Mouse (Mus musculus): Measurements from ENCODE around the gene Fhad1. TPM values are rescaled to one million over a fixed set of nuclear protein-coding genes. Genes with fewer than 3 reads are reported as not detected.

Fhad1 gene
- total RNA-seq, 2 experiments from 2014 or later, result not detected

GRCm38 (mm10) chr4:141988178-141988577, 26.7 kb downstream of the Fhad1 start:
- ATAC-seq (replicated peaks; ENCODE audit: poor library complexity, severe bottlenecking), result peak; percentile 45

- no peak for ATAC-seq (replicated peaks; ENCODE audit: poor library complexity, severe bottlenecking)
Measured at GRCm38 (mm10) chr4:141983689-141984088, 31.2 kb downstream of the Fhad1 start.

DNA sequence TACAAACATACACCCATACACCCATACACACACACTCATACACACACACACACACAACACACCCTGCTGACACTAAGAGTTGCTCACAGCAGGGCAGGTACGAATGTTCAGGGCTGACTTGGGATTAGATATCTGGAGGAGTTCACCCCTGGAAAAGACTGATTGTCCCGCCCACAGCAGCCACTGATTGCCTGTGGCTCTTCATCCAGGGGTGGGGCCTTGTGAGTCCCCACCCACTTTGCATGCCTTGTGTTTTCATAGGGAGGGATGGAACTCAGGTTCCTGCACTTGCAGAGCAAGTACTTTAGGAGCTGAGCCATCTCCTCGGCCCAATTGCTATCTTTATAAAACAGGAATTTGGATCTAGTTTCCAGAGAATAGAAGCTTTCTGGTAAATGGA, 33.4 kb downstream of the Fhad1 start:
- no peak for ATAC-seq (replicated peaks; ENCODE audit: poor library complexity, severe bottlenecking)

DNA sequence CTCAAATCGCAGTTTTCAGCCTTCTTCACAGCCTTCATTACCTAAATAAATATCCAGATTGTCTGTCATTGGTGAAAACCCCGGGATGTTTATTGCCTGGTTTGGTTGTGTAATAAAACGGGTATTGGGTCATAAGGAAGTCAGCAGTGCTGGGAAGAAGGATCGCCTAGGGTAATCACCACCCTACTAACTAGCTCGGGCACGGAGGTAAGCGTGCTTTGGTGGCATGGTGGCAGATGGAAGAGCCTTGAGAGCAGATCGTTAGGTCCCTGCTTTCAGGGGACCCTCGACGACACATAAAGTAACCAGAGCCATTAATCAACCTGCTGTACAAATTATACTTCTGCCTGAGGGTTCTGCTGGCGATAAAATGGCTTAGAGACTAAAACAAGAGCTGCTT, 36.3 kb downstream of the Fhad1 start:
- peak; percentile 71 for ATAC-seq (replicated peaks; ENCODE audit: poor library complexity, severe bottlenecking)

DNA sequence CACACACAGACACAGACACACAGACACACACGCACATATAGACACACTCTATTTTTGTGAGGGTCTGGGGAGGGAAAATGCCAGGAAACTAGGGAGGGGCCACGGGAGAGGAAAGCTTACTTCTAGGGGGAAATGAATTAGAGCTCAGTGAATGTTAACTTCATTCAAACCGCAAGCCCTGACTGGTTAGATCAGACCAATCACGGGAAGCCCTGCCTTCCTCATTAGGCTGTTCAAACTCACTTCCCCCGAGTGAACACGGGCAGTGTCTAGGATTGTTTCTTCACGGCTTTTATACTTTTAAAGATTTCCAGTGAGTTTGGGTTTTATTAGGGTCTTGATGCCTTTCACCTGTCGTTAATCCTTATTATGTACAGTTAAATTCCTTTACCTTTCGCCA, 37.5 kb downstream of the Fhad1 start:
- peak; percentile 84 for ATAC-seq (replicated peaks; ENCODE audit: poor library complexity, severe bottlenecking)

DNA sequence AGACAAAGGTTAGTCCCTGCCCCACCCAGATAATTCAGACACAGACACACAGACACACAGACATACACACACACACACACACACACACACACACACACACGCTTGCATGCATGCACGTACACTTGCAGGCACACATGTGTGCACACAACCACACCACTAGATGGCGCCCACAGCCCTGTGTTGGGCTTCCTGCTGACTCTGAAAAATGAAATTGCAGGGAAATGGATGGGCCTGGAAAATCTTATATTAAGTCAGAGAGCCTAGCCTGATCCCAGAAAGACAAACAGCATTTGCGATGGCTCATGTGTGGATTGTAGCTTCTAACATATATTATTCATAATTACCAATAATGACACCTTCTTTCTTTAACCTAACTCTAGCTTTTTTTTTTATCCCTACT, 38.7 kb downstream of the Fhad1 start:
- peak; percentile 59 for ATAC-seq (replicated peaks; ENCODE audit: poor library complexity, severe bottlenecking)

GRCm38 (mm10) chr4:141964575-141964974, 50.3 kb downstream of the Fhad1 start:
- ATAC-seq (replicated peaks; ENCODE audit: poor library complexity, severe bottlenecking), result no peak

GRCm38 (mm10) chr4:141963907-141964306, 51.0 kb downstream of the Fhad1 start:
- no peak for ATAC-seq (replicated peaks; ENCODE audit: poor library complexity, severe bottlenecking)

DNA sequence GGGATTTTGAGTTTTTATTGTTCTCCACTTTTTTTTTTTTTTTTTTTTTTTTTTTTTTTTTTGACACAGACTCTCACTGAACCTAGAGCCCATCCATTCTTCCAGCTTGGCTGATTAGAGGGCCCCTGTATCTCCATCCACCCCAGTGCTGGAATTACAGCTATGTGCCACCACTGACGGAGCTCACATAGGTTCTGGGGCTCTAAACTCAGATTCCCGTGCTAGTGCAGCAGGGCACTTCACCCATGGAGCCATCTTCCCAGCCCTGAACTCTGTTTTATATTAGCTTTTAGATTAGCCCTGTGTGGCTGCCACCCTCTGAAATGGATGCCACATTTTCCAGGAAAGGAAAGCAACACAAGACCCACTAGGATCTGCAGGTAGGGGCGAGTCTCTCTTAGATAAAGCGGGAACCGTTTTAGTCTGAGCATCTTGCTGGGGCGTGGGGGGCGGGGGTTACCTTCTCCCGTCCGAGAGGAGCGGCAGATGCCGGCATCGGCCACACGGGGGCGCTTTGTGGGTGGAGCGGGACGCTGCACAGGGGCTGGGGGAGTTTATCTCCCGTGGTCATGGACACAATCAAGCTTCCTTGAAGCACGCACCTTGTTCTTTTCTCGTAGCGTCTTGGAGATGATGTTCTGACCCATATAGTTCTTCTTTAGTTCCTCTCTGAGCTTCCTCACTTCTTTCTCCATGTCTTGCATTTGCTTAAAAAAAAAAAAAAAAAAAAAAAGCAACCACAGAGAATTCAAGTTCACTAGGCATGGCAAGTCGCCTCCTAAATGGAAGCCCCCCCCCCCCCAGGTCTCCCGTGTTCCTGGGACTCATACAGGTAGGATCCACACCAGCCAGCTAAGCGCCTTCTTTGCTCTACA, 51.8 kb downstream of the Fhad1 start:
- peak; percentile 39 for ATAC-seq (replicated peaks; ENCODE audit: poor library complexity, severe bottlenecking)

DNA sequence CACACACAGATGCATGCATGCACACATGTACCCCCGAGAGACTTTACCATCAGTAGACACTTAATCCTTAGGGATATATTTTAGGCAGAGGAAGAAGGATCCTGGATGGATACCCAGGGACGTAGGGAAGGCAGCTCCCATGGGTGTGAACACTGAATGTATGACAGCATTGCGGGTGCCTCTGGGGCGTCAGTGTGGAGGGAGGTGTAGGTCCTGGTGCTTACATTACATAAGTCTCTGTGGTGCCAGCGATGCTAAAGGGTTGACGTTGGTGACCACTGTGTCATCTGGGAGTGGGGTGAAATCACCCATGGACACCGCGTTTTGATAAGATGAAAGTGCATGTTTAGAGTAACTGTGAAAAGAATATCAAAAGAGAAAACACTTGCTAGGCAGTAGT, 54.8 kb downstream of the Fhad1 start:
- peak; percentile 54 for ATAC-seq (replicated peaks; ENCODE audit: poor library complexity, severe bottlenecking)

DNA sequence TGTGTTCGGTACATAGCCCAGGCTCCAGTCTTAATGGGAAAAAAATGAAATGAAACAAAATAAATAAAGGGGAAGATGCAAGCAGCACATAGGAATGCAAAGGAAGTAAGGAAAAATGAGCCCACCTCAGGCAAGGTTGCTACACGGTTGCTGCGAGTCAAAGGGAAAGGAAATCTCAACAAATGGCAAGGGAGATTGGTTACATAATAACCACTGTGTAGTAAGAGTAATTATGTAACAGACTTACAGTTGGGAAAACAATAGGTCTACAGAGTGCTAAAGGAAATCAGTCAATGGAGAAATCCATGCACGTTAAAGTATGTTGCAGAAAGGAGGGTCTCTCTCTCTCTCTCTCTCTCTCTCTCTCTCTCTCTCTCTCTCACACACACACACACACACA, 55.3 kb downstream of the Fhad1 start:
- ATAC-seq (replicated peaks; ENCODE audit: poor library complexity, severe bottlenecking), result peak; percentile 70

- ATAC-seq (replicated peaks; ENCODE audit: poor library complexity, severe bottlenecking), result peak; percentile 26
Measured at GRCm38 (mm10) chr4:141958614-141959375, 56.1 kb downstream of the Fhad1 start.

- ATAC-seq (replicated peaks; ENCODE audit: poor library complexity, severe bottlenecking), result peak; percentile 45
Measured at GRCm38 (mm10) chr4:141958188-141958587, 56.7 kb downstream of the Fhad1 start.

- ATAC-seq (replicated peaks; ENCODE audit: poor library complexity, severe bottlenecking), result peak; percentile 13
Measured at GRCm38 (mm10) chr4:141957740-141958139, 57.1 kb downstream of the Fhad1 start.

DNA sequence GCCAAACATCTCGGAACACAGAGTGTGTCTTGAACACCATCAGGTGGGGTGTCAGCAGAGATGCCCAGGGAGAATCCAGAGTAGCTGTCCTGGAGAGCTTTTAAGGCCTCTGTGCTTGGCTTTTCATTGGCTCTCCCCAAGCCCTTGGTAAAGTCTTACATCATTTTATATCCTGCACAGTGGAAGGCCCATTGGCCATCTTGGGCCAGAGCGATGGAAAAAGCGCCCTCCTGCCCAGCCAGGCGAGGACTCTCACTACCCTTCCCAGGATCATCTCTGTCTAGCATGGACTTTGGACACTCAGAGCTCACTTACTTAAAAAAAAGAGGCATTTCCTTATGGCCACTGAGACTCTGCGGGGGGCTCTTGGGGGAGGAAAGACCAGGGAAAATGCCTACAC, 58.0 kb downstream of the Fhad1 start:
- ATAC-seq (replicated peaks; ENCODE audit: poor library complexity, severe bottlenecking), result no peak

DNA sequence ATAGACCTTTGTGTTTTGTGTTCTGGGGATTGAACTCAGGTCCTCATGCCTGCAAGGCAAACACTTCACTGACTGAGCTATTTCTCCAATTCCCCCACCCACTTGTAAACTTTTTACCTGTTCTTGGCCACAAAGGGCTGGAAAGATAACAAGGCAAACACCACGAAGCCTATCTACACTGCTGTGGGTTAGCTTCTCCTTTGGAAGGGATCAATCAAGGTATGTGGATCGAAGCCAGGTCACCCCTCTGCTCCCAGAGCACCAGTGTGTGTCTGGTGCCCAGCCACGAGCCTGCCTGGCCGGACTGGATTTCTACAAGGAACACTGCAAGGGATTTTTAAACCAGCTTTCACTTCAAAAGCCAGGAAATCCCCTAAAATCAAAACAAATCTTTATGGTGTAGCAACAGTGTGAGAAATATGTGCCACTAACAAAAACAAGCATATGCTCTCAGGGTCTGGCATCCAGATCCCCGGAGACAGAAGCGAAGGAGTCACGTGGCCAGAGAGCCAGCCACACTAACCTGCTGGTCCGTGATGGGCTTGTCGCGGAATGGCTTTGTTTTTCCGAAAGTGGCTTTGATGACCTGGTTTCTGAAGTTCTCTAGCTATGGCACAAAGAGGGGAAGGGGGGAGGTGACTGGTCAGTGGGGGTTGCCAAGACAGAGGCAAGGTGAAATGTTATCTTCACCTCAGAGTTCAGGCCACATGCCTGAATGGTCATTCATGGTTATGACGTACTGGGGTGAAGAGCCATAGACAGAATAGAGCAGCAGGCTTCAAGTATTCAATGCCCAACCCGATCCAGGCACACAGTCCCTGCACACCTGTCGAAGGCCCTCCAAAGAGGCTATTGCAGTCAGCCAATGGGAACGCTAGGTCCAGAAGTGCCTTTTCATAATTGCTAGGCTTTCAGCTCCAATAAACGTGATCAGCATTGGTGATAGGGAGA, 59.8 kb downstream of the Fhad1 start:
- no peak for ATAC-seq (replicated peaks; ENCODE audit: poor library complexity, severe bottlenecking)

- ATAC-seq (replicated peaks; ENCODE audit: poor library complexity, severe bottlenecking), result no peak
Measured at GRCm38 (mm10) chr4:141953859-141954258, 61.0 kb downstream of the Fhad1 start.

DNA sequence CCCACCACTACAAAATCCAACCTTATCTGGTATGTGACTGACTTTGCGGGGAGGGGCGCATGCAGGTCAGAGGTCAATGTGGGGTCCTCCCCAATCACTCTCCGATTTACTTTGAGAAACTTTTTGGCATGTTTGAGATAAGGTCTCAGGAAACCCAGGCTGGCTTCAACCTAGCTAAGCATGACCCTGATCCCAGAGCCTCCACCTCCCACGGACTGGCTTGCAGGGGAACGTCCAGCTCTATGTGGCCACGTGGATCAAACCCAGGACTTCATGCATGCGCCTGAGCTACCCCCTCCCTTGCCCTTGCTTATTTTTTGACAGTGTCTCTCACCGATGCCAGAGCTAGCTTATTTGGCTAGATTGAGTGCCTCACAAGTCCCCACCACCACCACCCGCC, 61.6 kb downstream of the Fhad1 start:
- no peak for ATAC-seq (replicated peaks; ENCODE audit: poor library complexity, severe bottlenecking)

- ATAC-seq (replicated peaks; ENCODE audit: poor library complexity, severe bottlenecking), result 0 out of 2 replicates have a peak, but pooled peaks have one; percentile 21
Measured at GRCm38 (mm10) chr4:141952824-141953223, 62.1 kb downstream of the Fhad1 start.

DNA sequence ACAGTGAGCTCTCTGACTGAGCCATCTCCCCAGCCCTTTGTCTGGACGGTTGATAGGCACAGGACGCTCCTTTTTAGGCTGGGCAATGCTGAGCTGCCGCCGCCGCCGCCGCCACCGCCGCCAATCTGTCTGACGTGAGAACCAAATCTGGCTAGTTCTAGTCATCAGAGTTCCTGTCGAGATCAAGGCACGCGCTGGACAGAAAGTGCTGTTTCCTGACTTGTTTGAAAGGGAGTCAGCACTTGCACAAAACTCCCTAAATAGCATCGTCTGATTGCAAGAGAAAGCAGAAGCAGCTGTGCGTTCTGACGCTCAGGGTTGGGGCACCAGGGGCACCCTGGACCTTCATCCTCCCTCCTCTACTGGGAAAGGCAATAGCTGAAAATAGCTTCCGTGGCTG, 62.8 kb downstream of the Fhad1 start:
- peak; percentile 86 for ATAC-seq (replicated peaks; ENCODE audit: poor library complexity, severe bottlenecking)
